Mouse (Mus musculus) mouse trophoblast stem cell (cell line): ENCODE data around the gene Gm37240.

Experiments used
- in situ Hi-C, 2 experiments: fragments of 300-500 bp; cut with MseI, MboI; formaldehyde crosslinking; loops; 2 replicates in 1 of 2; 3 replicates in 1 of 2; pipeline ENCODE4 v1.15.1; 2025

Gm37240 gene

DNA sequence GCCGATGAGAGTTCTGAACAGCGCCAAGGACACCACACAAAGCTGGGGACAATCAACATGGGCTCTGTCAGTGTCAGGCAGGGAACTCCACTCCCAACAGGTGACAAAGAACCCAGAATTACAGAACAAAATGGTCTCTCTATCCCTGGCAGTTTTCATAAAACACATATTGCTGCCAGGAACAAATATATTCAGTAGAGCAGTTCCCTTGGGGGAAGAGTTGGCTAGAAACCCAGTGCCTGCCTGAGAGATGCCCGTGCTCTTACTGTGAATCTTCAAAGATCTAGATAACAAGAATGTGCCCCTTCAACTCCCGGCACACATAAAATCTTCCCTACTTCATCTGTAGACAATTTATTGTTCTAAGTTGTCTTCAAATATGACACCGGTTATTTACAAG lies 203.7 kb downstream of the Gm37240 start:
- in situ Hi-C loops: no loop called here

DNA sequence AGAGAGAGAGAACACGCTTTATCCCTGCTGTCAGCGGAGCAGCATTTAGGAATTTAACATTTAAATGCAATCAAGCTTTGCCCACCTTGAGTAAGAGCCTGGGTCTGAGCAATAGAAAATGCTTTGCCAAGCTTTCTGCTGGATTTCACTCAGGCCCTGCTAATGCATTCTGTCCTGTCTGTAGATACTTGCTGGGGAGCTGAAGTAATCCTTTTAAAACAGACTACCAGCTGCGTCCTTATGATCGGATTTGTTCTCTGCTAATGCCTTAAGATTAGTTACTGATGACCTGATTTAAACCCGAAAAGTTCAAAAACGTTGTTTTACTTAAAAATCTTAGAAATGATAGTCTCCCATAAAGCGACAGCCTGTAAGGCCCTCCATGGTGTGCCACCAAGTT lies 206.2 kb downstream of the Gm37240 start:
- in situ Hi-C loops: no loop called here

DNA sequence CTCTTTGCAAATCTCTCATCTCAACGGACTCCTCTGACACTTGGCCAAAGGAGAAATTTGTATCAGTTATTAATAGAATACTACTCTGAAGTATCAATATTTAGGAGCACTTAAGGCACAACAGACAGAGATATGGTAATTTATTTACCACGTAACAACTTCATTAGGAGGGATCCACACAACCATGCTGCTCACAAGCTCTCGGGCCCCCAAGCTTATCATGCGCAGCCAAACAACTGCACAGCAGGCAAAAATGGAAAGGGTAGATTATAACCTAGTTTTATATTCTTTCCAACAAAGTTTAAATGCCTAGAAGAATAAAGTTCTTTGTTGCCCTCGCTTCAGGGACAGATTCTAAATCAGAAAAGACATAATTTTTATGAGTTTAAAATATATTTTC lies 207.4 kb downstream of the Gm37240 start:
- in situ Hi-C loops: no loop called here

DNA sequence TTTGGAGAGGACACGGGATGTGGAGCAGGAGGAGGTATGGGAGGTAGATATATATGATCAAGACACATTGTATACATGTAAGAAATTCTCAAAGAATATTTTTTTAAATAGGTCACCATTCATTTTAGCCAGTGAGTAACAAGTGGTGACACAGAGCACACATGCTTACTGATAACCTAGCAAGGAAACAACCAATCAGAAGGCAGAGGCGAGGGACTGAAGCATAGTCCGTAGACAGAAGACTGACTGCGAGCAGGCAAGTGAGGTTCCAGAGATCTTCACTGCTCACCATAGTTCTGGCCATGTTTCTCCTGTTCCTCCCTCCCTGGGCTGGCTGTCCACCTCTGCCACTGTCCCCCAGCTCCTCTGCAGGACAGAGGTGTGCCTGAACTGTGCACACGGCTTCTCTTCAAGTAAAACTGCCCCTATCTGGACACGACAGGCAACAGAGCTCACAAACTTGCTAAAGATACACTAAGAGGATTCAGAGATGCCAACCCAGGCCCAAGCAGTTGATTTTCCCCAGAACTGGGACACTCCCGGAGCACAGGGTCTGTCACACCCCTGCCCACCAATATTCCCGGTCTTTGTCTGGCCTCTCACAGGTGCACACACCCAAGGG lies 207.9 kb downstream of the Gm37240 start:
- in situ Hi-C loops: no loop called here

DNA sequence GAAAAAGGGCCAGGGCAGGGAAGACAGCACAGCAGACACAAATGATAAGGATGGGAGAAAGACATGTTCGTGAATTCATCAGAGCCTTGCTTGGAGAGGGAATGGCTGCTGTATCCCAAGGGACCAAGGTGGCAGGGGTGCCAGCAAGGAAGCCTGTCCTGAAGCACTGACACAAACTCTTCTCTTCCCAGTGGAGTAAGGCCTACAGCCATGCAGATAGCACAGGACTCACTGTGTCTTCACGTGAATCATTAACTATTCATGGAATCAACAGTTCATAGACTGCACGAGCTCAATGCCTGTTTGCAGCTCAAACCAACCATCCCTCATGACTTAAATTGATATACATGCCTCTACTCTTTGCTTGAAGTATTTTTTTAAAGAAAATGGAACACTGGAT lies 209.4 kb downstream of the Gm37240 start:
- in situ Hi-C loops: no loop called here

DNA sequence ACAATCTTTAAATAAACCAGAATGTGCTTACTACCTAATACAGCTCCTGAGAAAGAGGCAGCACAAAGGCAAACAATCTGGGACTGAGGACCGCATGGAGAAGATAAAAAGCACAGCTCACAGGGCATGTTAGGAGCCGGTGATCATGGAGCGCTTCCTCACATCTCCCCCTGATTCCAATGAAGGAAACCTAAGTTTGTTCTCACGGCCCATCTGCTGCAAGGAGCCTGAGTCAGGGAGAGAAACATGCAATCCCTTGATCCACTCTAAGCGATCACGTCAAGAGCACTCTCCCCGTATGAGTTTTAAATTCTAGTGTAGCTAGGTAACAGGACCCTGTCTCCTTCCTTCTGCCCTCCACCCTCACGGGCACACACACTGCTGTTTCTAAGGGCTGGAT lies 210.2 kb downstream of the Gm37240 start:
- in situ Hi-C loops: no loop called here

DNA sequence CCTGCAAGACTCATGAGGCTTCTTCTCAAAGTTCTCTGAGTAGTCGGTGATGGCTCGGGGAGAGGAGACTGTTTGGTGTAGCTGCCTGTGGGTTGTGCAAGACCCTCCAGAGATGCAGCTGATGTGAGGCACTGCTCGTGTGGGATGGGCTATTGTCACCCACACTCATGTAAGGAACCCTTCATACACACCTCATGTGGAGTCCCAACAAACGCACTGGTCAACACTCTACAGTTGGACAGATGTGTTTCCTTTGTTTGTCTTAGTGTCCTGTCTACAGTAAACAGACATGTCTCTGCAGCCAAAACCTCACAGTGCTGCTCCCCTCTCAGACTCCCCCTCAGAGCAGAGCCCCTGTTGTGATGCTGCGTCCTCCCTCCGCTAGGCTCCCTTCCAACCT lies 217.5 kb downstream of the Gm37240 start:
- in situ Hi-C loops: no loop called here

DNA sequence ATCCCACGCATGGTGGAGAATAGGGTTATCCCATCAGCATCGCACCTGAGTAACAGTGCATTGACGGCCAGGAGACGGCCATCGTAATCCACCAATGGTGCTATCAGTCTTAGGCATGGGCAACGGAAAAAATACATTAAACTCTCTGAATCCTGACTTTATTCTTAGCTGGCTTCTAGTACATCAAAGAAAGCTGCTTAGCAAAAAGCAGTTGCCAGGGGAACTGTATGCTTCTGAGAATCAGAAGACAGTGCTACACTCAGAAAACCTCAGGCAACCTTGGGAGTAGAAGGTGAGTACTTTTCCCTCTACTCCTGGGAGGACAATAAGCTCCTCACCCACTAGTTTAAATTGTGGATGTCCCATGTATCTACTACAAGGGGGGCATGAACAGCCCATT lies 219.6 kb downstream of the Gm37240 start:
- in situ Hi-C loops: no loop called here

DNA sequence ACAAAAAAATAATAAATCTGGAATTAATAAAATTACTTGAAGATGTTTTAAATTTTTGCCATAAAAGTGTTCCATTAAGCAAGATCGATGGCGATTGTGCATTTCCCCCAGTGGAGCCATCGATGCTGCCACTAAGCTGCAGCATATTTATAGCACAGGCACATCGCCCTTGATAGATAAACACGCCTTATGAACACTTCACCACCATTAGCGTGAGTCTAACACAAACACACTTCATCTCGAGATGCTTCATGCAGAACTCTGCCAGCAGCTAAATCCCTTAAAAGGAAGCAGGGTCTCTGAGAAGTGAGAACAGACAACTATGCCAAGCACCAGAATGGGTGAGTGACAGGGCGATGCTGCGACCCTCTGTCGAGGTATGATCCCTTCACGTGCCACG lies 220.6 kb downstream of the Gm37240 start:
- in situ Hi-C loops: no loop called here

DNA sequence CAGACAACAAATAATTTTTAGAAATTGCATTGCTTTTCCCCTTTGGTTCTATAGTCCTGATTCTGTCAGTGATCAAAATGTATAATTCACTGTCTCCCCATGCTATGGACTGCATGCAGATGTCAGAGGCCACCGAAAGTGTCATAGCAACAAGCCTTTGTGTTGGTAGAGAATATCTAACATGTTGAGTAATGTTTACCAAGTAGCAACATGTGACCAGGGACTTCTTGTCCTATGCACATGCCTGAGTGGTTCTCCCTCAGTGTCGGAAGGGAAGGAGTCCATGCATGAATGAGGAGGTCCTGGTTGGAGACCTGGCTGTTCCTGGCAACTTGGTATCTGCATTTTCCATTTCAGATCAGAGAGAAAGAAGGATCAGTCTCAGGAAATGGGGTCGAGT lies 221.2 kb downstream of the Gm37240 start:
- in situ Hi-C loops: no loop called here

DNA sequence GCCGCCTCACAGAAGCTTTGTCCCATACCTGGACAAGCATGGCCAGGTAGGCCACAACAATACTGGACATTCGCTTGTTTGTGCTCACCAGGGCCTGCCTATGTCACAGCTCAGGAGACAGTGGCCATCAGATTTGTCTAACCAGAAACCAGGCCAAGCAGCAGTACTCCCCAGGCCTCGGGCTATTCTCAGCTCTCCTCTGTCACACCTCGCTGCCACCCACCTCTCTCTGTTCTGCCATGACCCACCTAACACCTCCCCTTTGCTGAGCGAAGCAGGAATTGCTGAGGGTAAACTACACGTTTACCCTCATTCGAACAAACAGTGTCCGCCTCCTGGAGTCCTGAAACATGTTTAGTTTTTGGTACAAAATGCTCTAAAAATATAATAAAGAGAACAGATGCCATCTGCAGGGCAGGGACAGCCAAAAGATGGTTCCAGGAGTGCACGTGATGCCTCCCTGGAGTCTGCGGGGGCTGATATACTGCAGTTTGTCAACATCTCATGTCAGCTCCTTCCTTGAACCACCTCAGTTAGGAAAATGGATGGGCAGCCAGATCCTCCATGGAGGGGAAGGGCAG lies 222.6 kb downstream of the Gm37240 start:
- in situ Hi-C loops: no loop called here

DNA sequence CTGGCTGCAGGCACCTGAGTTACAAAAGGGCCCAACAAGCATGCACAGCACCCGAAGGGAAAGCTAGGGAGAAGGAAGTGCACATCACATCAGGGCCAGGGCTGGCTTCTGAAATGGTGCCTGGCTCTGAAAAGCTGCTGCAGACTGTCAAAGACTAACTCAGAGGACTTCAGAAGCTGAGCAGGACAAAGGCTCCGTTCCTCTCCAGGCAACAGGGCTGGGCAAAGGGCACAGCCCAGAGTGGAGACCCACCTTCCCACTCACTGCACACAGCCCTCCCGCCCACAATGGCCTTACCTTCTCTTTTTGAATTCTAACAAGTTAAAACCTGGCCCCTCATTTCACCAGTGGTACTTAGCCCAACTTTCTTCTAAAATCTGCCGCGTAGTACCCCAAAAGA lies 223.5 kb downstream of the Gm37240 start:
- in situ Hi-C loops: no loop called here

DNA sequence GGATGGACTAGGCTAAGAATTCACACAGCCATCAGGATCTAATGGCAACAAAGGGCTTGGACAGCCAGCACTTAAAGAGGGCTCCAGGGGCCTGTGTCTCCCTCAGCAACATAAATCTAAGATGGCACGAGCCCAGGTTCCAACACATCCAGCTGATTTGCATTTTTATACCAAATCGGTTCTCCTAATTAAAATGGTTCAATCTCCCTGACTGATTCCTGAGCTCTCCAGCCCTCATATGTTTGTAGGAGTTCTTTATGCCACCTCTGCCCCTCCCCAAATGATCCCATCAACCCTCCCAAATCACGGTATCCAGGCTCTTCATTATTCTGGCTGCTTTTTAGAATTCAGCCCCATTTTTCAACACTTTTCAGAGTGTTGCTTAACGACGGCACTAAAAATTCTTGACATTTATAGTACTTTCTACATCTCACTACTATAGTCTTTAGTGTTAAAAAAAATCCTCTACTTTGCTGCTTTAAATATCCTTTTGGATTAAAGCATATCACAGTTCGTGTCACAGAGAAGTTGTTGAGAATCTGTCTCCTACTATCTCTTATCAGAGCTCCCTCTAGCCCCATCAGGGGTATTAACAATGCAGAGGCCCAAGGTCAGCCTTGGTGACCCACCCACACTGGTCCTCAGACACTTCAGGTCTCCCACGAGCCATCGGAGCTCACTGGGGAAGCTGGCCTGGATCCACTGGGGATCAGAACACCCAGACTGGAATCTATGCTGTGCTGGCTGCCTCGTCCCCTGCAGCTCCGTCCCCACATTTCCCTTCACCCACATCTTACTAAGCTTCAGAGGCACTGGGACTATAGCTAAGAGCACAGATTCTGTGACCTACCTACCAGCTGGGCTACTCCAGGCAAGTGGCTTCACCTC lies 225.1 kb downstream of the Gm37240 start:
- in situ Hi-C loops: no loop called here

DNA sequence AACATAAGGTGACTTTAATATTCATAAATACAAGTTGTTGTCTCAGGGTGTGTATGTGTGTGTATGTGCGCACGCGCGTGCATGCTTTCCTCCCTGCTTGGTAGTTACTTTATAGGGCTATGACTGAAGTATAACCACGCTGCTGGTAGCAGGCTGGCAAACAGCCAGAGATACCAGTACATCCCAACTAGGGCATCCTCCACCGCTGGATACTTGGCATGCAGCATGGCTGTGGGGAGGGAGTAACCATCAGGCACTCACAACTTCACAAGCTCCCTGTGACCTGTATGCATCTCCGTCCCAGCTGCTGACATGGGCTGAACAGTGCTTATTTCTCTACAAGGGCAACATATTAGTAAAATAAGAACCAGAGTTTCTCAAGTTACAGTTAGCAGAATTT lies 227.6 kb downstream of the Gm37240 start:
- in situ Hi-C loops: no loop called here

DNA sequence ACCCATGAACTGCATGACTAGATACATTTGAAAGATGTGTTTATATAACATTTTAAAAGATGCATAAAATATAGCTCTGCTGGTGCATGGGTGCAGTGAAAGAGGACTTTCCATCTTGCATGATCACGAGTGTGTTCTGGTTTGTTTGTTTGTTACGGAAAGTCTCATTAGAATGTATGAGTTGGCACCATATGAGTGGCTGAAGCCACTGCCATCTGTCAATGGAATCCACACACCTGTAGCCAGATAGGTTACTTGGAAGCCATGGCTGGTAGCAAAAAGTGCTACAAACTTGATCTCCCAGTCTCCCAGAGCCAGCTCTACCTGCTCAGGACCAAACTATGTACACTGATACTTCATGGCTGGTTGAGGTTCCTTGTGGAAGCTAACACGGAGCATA lies 231.8 kb downstream of the Gm37240 start:
- in situ Hi-C loops: no loop called here

DNA sequence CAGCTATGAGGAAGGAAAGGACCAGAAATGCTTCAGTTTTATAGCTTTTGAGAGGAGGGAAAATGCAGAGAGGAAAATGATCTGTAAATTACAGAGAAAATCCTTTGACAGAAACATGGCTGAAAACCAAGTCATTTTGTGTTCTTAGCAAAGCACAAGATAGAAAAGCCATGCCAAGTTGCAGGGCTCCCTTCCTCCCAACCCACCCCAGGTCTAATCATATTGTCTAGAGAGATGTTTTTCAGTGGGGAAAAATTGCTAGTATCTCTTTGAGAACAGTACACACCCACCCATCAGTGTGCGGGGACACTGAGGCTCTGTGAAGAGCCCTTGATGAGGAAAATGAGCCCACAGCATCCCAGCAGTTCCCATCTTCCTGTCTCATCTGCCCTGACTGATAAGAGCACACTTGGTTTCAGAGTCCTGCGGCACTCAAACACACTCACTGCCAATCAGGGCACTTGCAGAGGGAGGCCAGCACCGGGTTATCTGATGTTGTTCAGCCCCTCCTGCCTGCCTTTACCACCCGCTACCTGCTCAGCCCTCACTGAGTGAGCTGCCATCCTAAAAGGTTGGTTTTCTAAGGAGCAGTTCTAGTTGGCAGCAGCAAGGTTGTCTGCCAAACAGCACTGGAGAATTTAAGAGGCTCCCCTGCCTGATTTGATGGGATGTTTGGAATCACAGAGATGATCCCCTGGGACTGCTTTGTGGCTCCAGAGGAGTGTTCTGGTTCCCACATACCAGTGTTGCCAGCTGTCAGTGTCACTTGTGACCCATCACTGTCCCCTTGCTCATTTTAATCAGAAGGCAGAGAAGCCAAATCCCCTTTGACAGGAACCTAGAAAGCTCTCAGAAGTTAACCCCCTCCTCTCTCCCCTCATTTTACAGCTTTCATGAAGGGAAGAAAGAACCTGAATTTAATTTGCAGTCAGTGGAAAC lies 234.3 kb downstream of the Gm37240 start:
- in situ Hi-C loops: no loop called here

DNA sequence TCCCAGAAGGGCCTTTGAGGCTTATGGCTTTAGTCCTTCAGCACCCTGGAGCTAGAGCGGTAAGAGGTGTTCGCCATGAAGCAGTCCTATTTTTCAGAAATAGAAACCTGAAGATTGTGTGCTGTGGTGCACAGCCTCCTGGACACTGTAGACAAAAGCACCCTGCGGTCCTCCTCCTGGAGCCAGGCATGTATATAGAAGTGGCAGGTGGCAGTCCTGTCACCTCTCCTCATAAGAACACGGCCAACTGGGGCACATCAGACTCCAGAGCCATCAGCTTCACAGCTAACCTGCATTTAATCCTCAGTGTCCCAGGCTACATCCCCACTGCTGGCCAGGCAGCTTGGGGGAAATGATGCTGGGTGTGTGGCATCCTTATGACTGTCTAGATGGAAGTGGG lies 238.1 kb downstream of the Gm37240 start:
- in situ Hi-C loops: no loop called here

DNA sequence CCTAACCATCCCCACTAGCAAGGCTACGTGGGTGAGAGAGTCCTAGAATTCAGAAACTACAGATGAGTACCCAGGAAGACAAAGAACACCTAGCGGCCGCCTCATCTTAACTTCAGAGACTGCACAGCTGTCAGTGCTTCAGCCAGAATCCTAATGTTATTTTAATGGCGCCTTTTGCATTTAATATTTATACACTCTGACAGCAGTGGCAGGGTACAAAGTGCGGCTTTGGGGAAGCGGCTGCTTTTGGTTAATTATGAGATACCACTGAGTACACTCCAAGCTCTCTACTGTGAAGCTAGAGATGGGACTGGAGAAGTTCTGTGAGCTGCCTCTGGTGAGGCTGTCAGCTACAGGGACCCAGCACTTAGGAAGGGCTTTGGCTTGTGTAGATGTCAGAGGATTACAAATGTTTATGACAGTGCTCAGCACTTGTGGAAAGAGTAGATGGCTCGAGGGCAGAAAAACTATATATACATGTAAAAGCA lies 241.8 kb downstream of the Gm37240 start:
- in situ Hi-C loops: no loop called here

DNA sequence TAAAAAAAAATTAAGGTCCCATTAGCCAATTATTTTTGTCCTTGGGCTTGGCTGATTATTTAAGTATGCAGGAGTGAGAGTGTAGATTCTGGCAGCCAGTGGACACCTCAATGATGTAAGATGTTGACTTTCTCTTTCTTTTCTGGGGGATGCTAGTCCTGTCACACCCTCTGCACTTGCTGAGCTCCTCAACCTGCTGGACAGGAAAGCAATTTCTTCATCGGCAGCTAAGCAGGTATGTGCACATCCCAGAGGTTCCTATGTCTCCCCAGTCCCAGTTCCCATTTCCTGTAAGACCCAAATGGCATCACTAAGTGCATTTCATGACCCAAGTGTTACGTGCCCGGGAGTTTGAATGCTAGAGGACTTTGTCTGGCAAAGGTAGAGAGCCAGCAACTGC lies 242.5 kb downstream of the Gm37240 start:
- in situ Hi-C loops: no loop called here

DNA sequence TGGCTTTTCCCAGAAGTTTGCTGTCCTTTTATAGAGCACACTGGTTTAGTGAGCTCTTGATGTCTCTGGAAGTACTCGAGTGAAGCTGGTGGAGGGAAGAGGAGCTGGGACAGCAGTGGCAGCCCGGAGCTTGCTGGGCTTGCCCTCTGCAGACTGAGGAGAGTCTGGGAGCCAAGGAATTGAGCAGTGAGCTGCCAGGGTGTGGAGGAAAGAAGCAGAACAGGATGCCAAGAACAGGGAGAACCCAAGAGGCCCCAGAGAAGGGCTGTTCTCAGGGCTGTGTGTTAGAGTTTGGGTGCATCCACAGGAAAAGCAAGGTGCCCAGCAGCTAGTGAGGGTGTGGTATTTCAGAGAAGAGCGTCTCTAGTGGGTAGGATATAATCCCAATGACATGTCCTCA lies 245.6 kb downstream of the Gm37240 start:
- in situ Hi-C loops: no loop called here

DNA sequence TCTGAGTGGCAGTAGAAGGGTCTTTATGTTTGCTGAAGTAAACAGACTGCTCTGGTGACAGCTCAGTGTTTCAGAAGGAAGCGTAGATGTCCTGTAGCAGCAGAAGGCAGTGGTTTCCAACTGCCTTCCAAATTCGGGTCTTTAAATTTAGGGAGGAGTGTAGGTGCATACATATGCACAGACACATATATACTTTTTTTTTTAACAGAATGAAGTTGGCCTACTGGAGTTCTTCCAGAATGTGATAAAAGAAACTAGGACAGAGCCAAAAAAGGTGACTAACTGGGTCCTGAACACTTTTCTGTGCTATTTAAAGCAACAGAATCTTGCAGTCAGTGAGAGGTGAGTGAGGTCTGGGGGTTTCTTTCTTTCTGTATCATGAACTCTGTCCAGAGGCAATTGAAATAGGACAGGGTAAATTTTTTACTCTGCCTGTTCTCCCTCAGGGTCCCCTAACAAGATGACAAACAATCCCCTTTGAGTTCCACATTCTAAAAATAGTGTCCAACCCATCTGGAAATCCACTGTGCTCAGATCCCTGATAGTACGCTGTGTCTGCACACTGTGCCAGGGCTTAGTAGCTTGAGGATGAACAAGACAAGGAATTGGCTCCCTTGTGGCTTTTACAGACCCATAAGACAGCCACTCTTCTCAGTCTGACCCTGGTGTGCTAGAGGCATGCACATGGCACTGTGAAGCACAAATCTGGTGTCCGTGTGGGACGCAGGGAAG lies 250.4 kb downstream of the Gm37240 start:
- in situ Hi-C loops: no loop called here
